Mouse (Mus musculus) kidney, postnatal 10 days (tissue): ENCODE results near the gene Sp3.
"Not testable (repeated sequence)": the region's sequence is repeated elsewhere in the genome, so short reads cannot be mapped to it uniquely, and the experiment has no call there.

Source experiments
- DNase-seq: peaks from one replicate; pipeline ENCODE4 v3.0.0; 2021; ENCODE audit warnings: mixed read lengths

The Sp3 gene

GRCm38 (mm10) chr2:72913458-72913760 lies 66.8 kb downstream of the Sp3 start:
- DNase-seq, result no peak

GRCm38 (mm10) chr2:72912708-72913457 lies 67.4 kb downstream of the Sp3 start:
- DNase-seq, result no peak

GRCm38 (mm10) chr2:72911527-72911926 lies 68.7 kb downstream of the Sp3 start:
- no peak for DNase-seq

GRCm38 (mm10) chr2:72909046-72909445 lies 71.2 kb downstream of the Sp3 start:
- DNase-seq, result no peak

GRCm38 (mm10) chr2:72908191-72908910 lies 71.9 kb downstream of the Sp3 start:
- DNase-seq, result peak; percentile 14

- DNase-seq, result no peak
Observed at GRCm38 (mm10) chr2:72906745-72907144, 73.5 kb downstream of the Sp3 start.

- not testable (repeated sequence) for DNase-seq
Observed at GRCm38 (mm10) chr2:72902816-72903680, 77.2 kb downstream of the Sp3 start.

- DNase-seq, result no peak
Observed at GRCm38 (mm10) chr2:72898782-72899305, 81.4 kb downstream of the Sp3 start.

- DNase-seq, result peak; percentile 21
Observed at GRCm38 (mm10) chr2:72898094-72898781, 82.0 kb downstream of the Sp3 start.

- no peak for DNase-seq
Observed at GRCm38 (mm10) chr2:72889806-72890205, 90.4 kb downstream of the Sp3 start.
